Mouse (Mus musculus) left cerebral cortex, adult 2 months (tissue): ENCODE results near the gene Astl. TPM values are rescaled to one million over a fixed set of nuclear protein-coding genes. Genes with fewer than 3 reads are reported as not detected.

Experiments used
- DNase-seq, 2 experiments: peaks; one replicate each; pipeline ENCODE4 v3.0.0; 2021 to 2022; ENCODE audit warnings: low spot score in 2 of 2, mixed read lengths in 1 of 2; ENCODE audit errors: extremely low spot score in 1 of 2
- H3K27ac ChIP-seq: fragments of 200-600 bp; 2 replicates; pipeline ENCODE4 v1.8.1; 2022
- H3K4me3 ChIP-seq: fragments of 200-600 bp; 2 replicates; pipeline ENCODE4 v1.8.1; 2022
- CTCF ChIP-seq: fragments of 200-600 bp; IDR thresholded peaks from 2 replicates; pipeline ENCODE4 v1.8.1; 2022; ENCODE audit warnings: antibody characterized with exemption, mild to moderate bottlenecking, moderate library complexity
- intact Hi-C: fragments of 180-260 bp; cut with DNase I; formaldehyde crosslinking; loops from one replicate; pipeline ENCODE4 v1.15.1; 2025
- total RNA-seq, 2 experiments: library from RNA; stranded (reverse); gene quantifications; 2 replicates each; pipeline ENCODE4 v1.2.3; 2021

Astl gene
- total RNA-seq, 2 experiments from 2014 or later: not detected

DNA sequence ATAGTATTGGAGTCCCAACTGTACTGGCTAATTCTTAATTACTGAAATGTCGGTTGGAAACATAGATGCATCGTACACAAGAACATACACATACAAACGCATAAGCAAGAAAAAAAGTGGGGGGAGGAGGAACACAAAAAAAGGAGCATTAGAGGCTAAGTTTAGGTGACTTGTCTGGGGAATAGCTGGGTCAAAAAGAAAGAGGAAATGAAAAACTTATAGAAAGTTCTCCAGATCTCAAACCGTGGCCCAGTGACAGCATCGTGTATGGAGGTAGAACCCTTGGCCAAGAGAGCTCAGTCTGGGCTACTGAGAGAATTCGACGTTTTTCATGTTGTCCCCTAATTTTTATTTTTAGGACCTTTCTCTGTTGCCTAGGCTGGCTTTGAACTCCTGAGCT is 27.8 kb upstream of the Astl start:
- Histone ChIP-seq H3K27ac (no peak overlapping the region), H3K4me3 (no peak overlapping the region)
- intact Hi-C loops: no loop called here
- TF ChIP-seq CTCF: no peak
- DNase-seq: no peak

DNA sequence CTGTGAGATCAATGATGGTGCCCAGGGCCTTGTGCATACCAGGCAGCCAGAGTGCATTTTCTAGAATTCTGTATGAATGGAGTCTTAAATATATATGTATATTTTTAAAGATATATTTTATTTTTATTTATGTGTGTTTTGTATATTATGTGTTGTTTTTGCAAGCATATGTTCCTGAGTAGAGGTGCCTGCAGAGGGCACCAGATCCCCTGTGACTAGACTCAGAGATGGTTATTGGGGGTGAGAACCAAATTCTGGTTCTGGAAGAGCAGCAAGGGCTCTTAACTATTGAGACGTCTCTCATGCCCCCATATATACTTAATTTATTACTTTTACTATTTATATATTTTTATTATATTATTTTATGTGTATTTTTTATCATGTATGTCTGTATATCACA is 27.2 kb upstream of the Astl start:
- intact Hi-C loops: no loop called here
- no peak; the same call in 1 of the 2 replicates for TF ChIP-seq CTCF
- H3K4me3 ChIP-seq: no peak overlapping the region
- no peak overlapping the region for H3K27ac ChIP-seq
- no peak for DNase-seq

- DNase-seq: no peak
- no peak for TF ChIP-seq CTCF
- Histone ChIP-seq H3K27ac (no peak overlapping the region), H3K4me3 (no peak overlapping the region)
- intact Hi-C loops: no loop called here
Measured at GRCm38 (mm10) chr2:127312801-127313200, 25.6 kb upstream of the Astl start.

GRCm38 (mm10) chr2:127313878-127314277 is 24.6 kb upstream of the Astl start:
- Histone ChIP-seq H3K4me3 (no peak overlapping the region), H3K27ac (no peak overlapping the region)
- TF ChIP-seq CTCF: peak; percentile 12
- intact Hi-C loops: no loop called here
- DNase-seq: no peak

GRCm38 (mm10) chr2:127314467-127315154 is 23.8 kb upstream of the Astl start:
- no peak for TF ChIP-seq CTCF
- intact Hi-C loops: no loop called here
- no peak for DNase-seq
- no peak overlapping the region for H3K27ac ChIP-seq
- H3K4me3 ChIP-seq: no peak overlapping the region

DNA sequence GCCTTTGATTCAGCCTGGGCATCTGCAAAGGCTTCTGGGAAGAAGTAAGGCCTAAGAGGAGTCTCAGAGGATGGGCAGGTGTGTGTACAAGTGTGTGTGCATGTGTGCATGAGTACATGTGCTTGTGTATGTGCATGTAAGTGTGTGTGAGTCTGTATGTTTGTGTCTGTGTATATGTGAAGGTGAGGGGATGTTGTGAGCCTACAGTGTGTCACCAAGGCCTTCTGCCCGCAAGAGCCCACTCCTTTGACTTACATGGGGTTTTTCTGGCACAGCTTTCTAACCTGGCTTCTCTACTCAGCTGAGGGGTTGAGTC is 23.3 kb upstream of the Astl start:
- DNase-seq: no peak
- TF ChIP-seq CTCF: no peak
- intact Hi-C loops: no loop called here
- Histone ChIP-seq H3K27ac (no peak overlapping the region), H3K4me3 (no peak overlapping the region)

GRCm38 (mm10) chr2:127316431-127316830 is 22.0 kb upstream of the Astl start:
- no peak overlapping the region for H3K4me3 ChIP-seq
- DNase-seq: no peak
- TF ChIP-seq CTCF: no peak
- H3K27ac ChIP-seq: no peak overlapping the region
- intact Hi-C loops: no loop called here

GRCm38 (mm10) chr2:127318136-127318535 is 20.3 kb upstream of the Astl start:
- no peak overlapping the region for H3K27ac ChIP-seq
- H3K4me3 ChIP-seq: no peak overlapping the region
- DNase-seq: no peak
- TF ChIP-seq CTCF: no peak
- intact Hi-C loops: no loop called here

DNA sequence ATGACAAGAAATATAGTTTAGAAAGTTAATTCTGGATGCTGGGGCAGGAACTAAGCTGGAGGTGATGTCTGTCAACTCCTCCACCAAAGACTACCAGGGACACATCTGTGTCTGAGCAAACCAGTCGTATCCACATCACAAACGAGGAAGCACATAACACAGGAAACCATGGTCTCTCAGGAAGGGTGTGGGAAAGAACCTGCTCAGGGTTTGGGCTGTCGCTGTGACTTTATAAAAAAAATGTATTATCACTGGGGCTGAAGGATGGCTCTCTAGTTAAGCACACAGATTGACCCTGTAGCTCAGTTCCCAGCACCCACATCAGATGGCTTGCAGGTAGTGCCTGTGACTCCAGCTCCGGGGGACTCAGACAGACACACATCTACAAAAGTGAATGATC is 19.4 kb upstream of the Astl start:
- TF ChIP-seq CTCF: no peak
- intact Hi-C loops: no loop called here
- Histone ChIP-seq H3K27ac (no peak overlapping the region), H3K4me3 (no peak overlapping the region)
- DNase-seq: no peak

GRCm38 (mm10) chr2:127322671-127323285 is 15.7 kb upstream of the Astl start:
- Histone ChIP-seq H3K4me3 (no peak overlapping the region), H3K27ac (no peak overlapping the region)
- intact Hi-C loops: no loop called here
- TF ChIP-seq CTCF: no peak
- no peak for DNase-seq

DNA sequence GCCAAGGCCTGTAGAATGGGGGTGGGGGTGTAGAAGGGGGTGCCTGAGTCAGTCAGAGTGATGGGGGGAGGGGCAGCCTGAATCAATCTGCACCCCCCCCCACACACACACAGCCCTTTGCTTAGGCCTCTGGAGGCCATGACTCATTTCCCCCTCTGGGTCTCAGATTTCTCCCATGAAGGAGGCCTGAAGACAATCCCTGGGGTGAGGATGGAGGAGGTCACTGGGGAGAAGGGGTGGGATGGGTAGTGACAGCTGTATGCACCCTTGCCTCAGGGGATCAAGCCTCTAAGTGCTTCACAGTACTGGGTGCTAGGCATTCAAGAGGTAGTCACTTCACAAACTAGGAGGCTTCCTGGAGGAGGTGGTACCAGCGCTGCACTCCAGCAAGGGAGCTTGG is 14.8 kb upstream of the Astl start:
- intact Hi-C loops: no loop called here
- DNase-seq: no peak
- TF ChIP-seq CTCF: no peak
- Histone ChIP-seq H3K27ac (no peak overlapping the region), H3K4me3 (no peak overlapping the region)

DNA sequence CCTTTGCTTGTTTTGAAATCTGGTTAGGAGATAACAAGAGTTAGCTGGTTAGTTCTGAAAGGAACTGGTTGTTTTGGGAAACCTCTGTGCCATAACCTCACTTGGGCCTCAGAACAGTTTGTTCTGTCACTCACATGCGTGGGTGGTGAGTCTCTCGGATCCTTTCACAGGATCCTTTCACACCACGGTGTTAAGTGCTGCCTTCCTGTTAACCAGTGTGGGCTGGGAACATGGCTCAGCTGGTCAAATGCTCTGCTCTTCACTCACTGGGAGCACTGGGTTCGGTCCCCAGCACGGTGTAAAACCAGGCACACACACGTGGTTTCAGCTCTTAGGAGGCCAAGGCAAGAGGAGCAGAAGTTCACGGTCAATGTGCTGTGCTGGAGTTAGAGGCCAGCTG is 14.0 kb upstream of the Astl start:
- intact Hi-C loops: no loop called here
- DNase-seq: no peak
- H3K27ac ChIP-seq: no peak overlapping the region
- no peak for TF ChIP-seq CTCF
- no peak overlapping the region for H3K4me3 ChIP-seq
